Comparison of ENCODE assay signal across 10 mouse cellular contexts in the genomic region with DNA sequence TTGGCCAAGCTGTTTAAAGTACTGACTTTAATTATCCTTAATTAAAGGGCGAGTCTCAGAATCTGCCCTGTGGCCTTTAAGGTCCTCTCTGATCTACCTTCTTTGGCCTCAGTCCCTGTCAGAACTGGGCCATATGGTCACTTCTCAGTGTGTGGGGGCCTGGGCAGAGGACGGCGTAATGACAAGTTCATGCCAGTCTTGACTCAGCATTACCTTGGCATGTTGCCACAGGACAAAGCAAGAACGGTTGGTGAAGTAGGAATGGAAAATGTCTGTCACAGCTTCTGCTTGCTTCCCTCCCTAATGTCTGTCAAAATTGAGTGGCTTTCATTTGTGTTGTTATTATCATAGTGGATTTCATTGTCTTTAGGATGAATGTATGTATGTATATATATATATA. TPM values are rescaled to one million over a fixed set of nuclear protein-coding genes. Genes with fewer than 3 reads are reported as not detected.
DNase-seq lines count a peak whose midpoint lies in the region; ATAC-seq and TF ChIP-seq lines count a peak whose summit lies in the region.
"Had no signal": no experiment of that assay in that cellular context is flagged by ENCODE, and none has a peak within 500 bp of the region (broad histone marks: within the 10 kb centered on the region; RNA-seq: fewer than 3 reads in every experiment).

No protein-coding gene starts in this region.

- H3K9ac ChIP-seq in hindbrain, embryonic 16.5 days (ENCODE audit: low read depth, low read length) = no peak overlapping the region
- H3K9ac ChIP-seq in hindbrain, embryonic 13.5 days = no peak overlapping the region
- H3K9ac ChIP-seq in MEL (ENCODE audit: control insufficient read depth, low read depth, low read length, poor library complexity, severe bottlenecking) = peak overlapping the region; percentile 2; the same call in 1 of the 2 replicates
- H3K9ac ChIP-seq in forebrain, embryonic 16.5 days (replicated peaks; ENCODE audit: low read depth, low read length) = no peak overlapping the region
- H3K9ac ChIP-seq: liver, postnatal 0 days had no signal

- no peak for TF ChIP-seq POLR2A in MEL (IDR thresholded peaks at IDR 0.05; ENCODE audit: control insufficient read depth in 1 of 2, insufficient read depth in 1 of 2, low read depth in 1 of 2, low read length in 2 of 2, poor library complexity in 1 of 2)

- no peaks in the 10 kb centered on the region for H3K36me3 ChIP-seq in hindbrain, embryonic 16.5 days (ENCODE audit: control insufficient read depth, insufficient read depth, low read length)
- H3K36me3 ChIP-seq in hindbrain, embryonic 13.5 days = no peaks in the 10 kb centered on the region
- peaks cover 0 to 52% of the 10 kb centered on the region in 2 experiments; a peak in 2 of 4 replicates for H3K36me3 ChIP-seq in MEL (ENCODE audit: control insufficient read depth in 1 of 2, insufficient read depth in 2 of 2, low read length in 2 of 2)
- H3K36me3 ChIP-seq in forebrain, embryonic 16.5 days (ENCODE audit: control insufficient read depth, insufficient read depth) = no peaks in the 10 kb centered on the region

- TF ChIP-seq CTCF in MEL (IDR thresholded peaks at IDR 0.05 in 2 of 3, conservative IDR thresholded peaks at IDR 0.05 in 1 of 3; ENCODE audit: control insufficient read depth in 1 of 3, insufficient read depth in 1 of 3, low read depth in 2 of 3, low read length in 3 of 3, poor library complexity in 1 of 3, severe bottlenecking in 1 of 3) = no peak

- peak; percentile 56; the same call in 1 of the 2 replicates for ATAC-seq in hindbrain, embryonic 16.5 days
- no peak for ATAC-seq in hindbrain, embryonic 13.5 days (ENCODE audit: low FRiP score)
- ATAC-seq in forebrain, embryonic 16.5 days = no peak
- ATAC-seq: liver, postnatal 0 days had no signal

- DNase-seq in MEL (ENCODE audit: low read depth, low spot score) = peak; percentile 70
- peak; percentile 69 for DNase-seq in adrenal gland, postnatal 14 days
- DNase-seq in cerebellum, postnatal 14 days = peak; percentile 91 to 94
- DNase-seq in lung, postnatal 14 days = no peak
- DNase-seq: liver, postnatal 0 days; thymus, adult 2 months had no signal

- no peaks in the 10 kb centered on the region for H3K79me2 ChIP-seq in MEL (ENCODE audit: control insufficient read depth, insufficient read depth, low read length, poor library complexity)

- no peaks in the 10 kb centered on the region for H3K9me3 ChIP-seq in hindbrain, embryonic 16.5 days (ENCODE audit: control insufficient read depth, low read length)
- no peaks in the 10 kb centered on the region for H3K9me3 ChIP-seq in hindbrain, embryonic 13.5 days
- no peaks in the 10 kb centered on the region for H3K9me3 ChIP-seq in MEL (replicated peaks; ENCODE audit: insufficient read depth, low read length)
- no peaks in the 10 kb centered on the region for H3K9me3 ChIP-seq in forebrain, embryonic 16.5 days (ENCODE audit: control insufficient read depth, low read length)

- no peak for TF ChIP-seq RAD21 in MEL (IDR thresholded peaks at IDR 0.05; ENCODE audit: low read depth, low read length)

- 65% methylated on average over 4 of the region's 4 CpGs for WGBS in hindbrain, embryonic 16.5 days
- WGBS in hindbrain, embryonic 13.5 days = 86% methylated on average over 4 of the region's 4 CpGs
- 71% methylated on average over 4 of the region's 4 CpGs for WGBS in forebrain, embryonic 16.5 days

- H3K27ac ChIP-seq in hindbrain, embryonic 16.5 days (ENCODE audit: low read depth, low read length) = no peak overlapping the region
- no peak overlapping the region for H3K27ac ChIP-seq in hindbrain, embryonic 13.5 days
- peak overlapping the region; percentile 32 for H3K27ac ChIP-seq in MEL (ENCODE audit: control insufficient read depth, low read depth, low read length)
- H3K27ac ChIP-seq in forebrain, embryonic 16.5 days (ENCODE audit: low read length) = no peak overlapping the region

- TF ChIP-seq EP300 in MEL (IDR thresholded peaks at IDR 0.05; ENCODE audit: low read depth in 1 of 2, low read length in 2 of 2) = peak; percentile 13 to 33; a peak in 1 of 4 replicates

- H3K4me3 ChIP-seq in hindbrain, embryonic 16.5 days (ENCODE audit: low read length) = no peak overlapping the region
- no peak overlapping the region for H3K4me3 ChIP-seq in hindbrain, embryonic 13.5 days
- no peak overlapping the region for H3K4me3 ChIP-seq in MEL (ENCODE audit: control insufficient read depth in 1 of 2, insufficient read depth in 1 of 2, low read depth in 2 of 2, low read length in 2 of 2)
- no peak overlapping the region for H3K4me3 ChIP-seq in forebrain, embryonic 16.5 days (replicated peaks; ENCODE audit: low read length)

- no peak overlapping the region for H3K4me2 ChIP-seq in hindbrain, embryonic 16.5 days (ENCODE audit: low read length)
- H3K4me2 ChIP-seq in hindbrain, embryonic 13.5 days = no peak overlapping the region
- H3K4me2 ChIP-seq in forebrain, embryonic 16.5 days (ENCODE audit: low read length) = no peak overlapping the region
- H3K4me2 ChIP-seq: midbrain, embryonic 11.5 days had no signal

- no peaks in the 10 kb centered on the region for H3K4me1 ChIP-seq in hindbrain, embryonic 16.5 days (ENCODE audit: control insufficient read depth, insufficient read depth, low read depth, low read length)
- no peaks in the 10 kb centered on the region for H3K4me1 ChIP-seq in hindbrain, embryonic 13.5 days (replicated peaks)
- peaks cover 39 to 46% of the 10 kb centered on the region in 2 experiments for H3K4me1 ChIP-seq in MEL (ENCODE audit: control insufficient read depth in 1 of 2, insufficient read depth in 2 of 2, low read length in 2 of 2)
- no peaks in the 10 kb centered on the region for H3K4me1 ChIP-seq in forebrain, embryonic 16.5 days (replicated peaks; ENCODE audit: control insufficient read depth, insufficient read depth, low read length)

- no peaks in the 10 kb centered on the region for H3K27me3 ChIP-seq in hindbrain, embryonic 16.5 days (replicated peaks; ENCODE audit: control insufficient read depth, insufficient read depth, low read length)
- H3K27me3 ChIP-seq in hindbrain, embryonic 13.5 days = no peaks in the 10 kb centered on the region
- no peaks in the 10 kb centered on the region for H3K27me3 ChIP-seq in MEL (ENCODE audit: control insufficient read depth in 1 of 2, insufficient read depth in 2 of 2, low read length in 2 of 2)
- no peaks in the 10 kb centered on the region for H3K27me3 ChIP-seq in forebrain, embryonic 16.5 days (replicated peaks; ENCODE audit: control insufficient read depth, insufficient read depth, low read length)

TF ChIP-seq in MEL, 35 proteins besides CTCF, POLR2A, EP300 and RAD21:
- no peak for TF ChIP-seq USF1 (IDR thresholded peaks at IDR 0.05; ENCODE audit: low read depth, low read length)
- peak; percentile 38; the same call in 1 of the 2 replicates for TF ChIP-seq SIN3A (IDR thresholded peaks at IDR 0.05; ENCODE audit: low read length)
- no peak for TF ChIP-seq ELF1 (IDR thresholded peaks at IDR 0.05; ENCODE audit: low read depth, low read length)

RNA-seq across cellular contexts. Expression of gene Carnmt1, which starts 18.0 kb away (rescaled TPM):
- 16.3 and 18.7 TPM in 2 replicates for polyA plus RNA-seq in hindbrain, embryonic 16.5 days (2015; fragmentation: Nextera tagmentation; extraction: Ambion mirVana)
- polyA plus RNA-seq in hindbrain, embryonic 13.5 days (2015; fragmentation: Nextera tagmentation; extraction: Ambion mirVana) = 15.2 and 15.8 TPM in 2 replicates
- total RNA-seq in MEL (2012; rRNA removed) = 15.4 and 16.4 TPM in 2 replicates
- 10 to 100 TPM in 1 of 2 experiments, not detected in 1; 23.3 TPM for polyA plus RNA-seq in MEL (2012; ENCODE audit: insufficient read depth in 1 of 2, insufficient read length in 2 of 2, low read depth in 1 of 2, low replicate concordance in 2 of 2, missing spikeins in 1 of 2)
- 23.5 and 27.8 TPM in 2 replicates for total RNA-seq in adrenal gland, postnatal 14 days (2021)
- 11.1 and 14.4 TPM in 2 replicates for polyA plus RNA-seq in forebrain, embryonic 16.5 days (2015; fragmentation: Nextera tagmentation; extraction: Ambion mirVana)

RNA-seq across cellular contexts. Expression of gene Nmrk1, which starts 20.8 kb away (rescaled TPM):
- 10.1 and 11.1 TPM in 2 replicates for polyA plus RNA-seq in hindbrain, embryonic 16.5 days (2015; fragmentation: Nextera tagmentation; extraction: Ambion mirVana)
- polyA plus RNA-seq in hindbrain, embryonic 13.5 days (2015; fragmentation: Nextera tagmentation; extraction: Ambion mirVana) = 8.5 and 9.8 TPM in 2 replicates
- 22.5 and 25.1 TPM in 2 replicates for total RNA-seq in MEL (2012; rRNA removed)
- 10 to 100 TPM in 1 of 2 experiments, not detected in 1; 18.5 TPM for polyA plus RNA-seq in MEL (2012; ENCODE audit: insufficient read depth in 1 of 2, insufficient read length in 2 of 2, low read depth in 1 of 2, low replicate concordance in 2 of 2, missing spikeins in 1 of 2)
- total RNA-seq in adrenal gland, postnatal 14 days (2021) = 8.8 and 13.6 TPM in 2 replicates
- polyA plus RNA-seq in forebrain, embryonic 16.5 days (2015; fragmentation: Nextera tagmentation; extraction: Ambion mirVana) = 4.0 and 4.9 TPM in 2 replicates

RNA-seq across cellular contexts. Expression of gene Ostf1, which starts 21.0 kb away (rescaled TPM):
- 59.1 and 60.9 TPM in 2 replicates for polyA plus RNA-seq in hindbrain, embryonic 16.5 days (2015; fragmentation: Nextera tagmentation; extraction: Ambion mirVana)
- 45.9 and 54.5 TPM in 2 replicates for polyA plus RNA-seq in hindbrain, embryonic 13.5 days (2015; fragmentation: Nextera tagmentation; extraction: Ambion mirVana)
- total RNA-seq in MEL (2012; rRNA removed) = 152 and 162 TPM in 2 replicates
- polyA plus RNA-seq in MEL (2012; ENCODE audit: insufficient read depth in 1 of 2, insufficient read length in 2 of 2, low read depth in 1 of 2, low replicate concordance in 2 of 2, missing spikeins in 1 of 2) = 100 to 1,000 TPM in 1 of 2 experiments, not detected in 1; 117 TPM
- 100 and 106 TPM in 2 replicates for total RNA-seq in adrenal gland, postnatal 14 days (2021)
- 31.8 and 33.1 TPM in 2 replicates for polyA plus RNA-seq in forebrain, embryonic 16.5 days (2015; fragmentation: Nextera tagmentation; extraction: Ambion mirVana)
